Mouse (Mus musculus) cortical plate, adult 2 months (tissue): Measurements from ENCODE around the gene Sesn1. TPM values are rescaled to one million over a fixed set of nuclear protein-coding genes. Genes with fewer than 3 reads are reported as not detected.

ENCODE experiments used
- H3K27ac ChIP-seq: fragments of 200-500 bp; 2 replicates; pipeline ENCODE4 v1.5.1; 2012; ENCODE audit warnings: low read length, control low read depth, inconsistent platforms; ENCODE audit not compliant: insufficient read depth
- H3K4me1 ChIP-seq: fragments of 200-500 bp; 2 replicates; pipeline ENCODE4 v1.6.1; 2011; ENCODE audit warnings: low read length; ENCODE audit not compliant: control insufficient read depth, insufficient read depth
- H3K4me3 ChIP-seq: fragments of 200-500 bp; 2 replicates; pipeline ENCODE4 v1.5.1; 2011; ENCODE audit warnings: mild to moderate bottlenecking, low read length, control low read depth; ENCODE audit not compliant: insufficient read depth
- CTCF ChIP-seq: fragments of 200-500 bp; IDR thresholded peaks from 2 replicates; pipeline ENCODE4 v1.5.1; 2011; ENCODE audit warnings: mild to moderate bottlenecking, control low read depth, low read length; ENCODE audit not compliant: insufficient read depth; ENCODE audit errors: extremely low read depth
- POLR2A ChIP-seq: fragments of 200-500 bp; IDR thresholded peaks from 2 replicates; pipeline ENCODE4 v1.6.1; 2011; ENCODE audit warnings: mild to moderate bottlenecking, low read length, control low read depth; ENCODE audit not compliant: insufficient read depth; ENCODE audit errors: extremely low read depth
- polyA plus RNA-seq: library from polyadenylated mRNA; depleted of rRNA; stranded (reverse); fragments of >200 nt; gene quantifications from 2 replicates; pipeline ENCODE4 v1.2.3, GENCODE M21; 2012

Gene Sesn1
- polyA plus RNA-seq, 1 experiment: 51.0 TPM

DNA sequence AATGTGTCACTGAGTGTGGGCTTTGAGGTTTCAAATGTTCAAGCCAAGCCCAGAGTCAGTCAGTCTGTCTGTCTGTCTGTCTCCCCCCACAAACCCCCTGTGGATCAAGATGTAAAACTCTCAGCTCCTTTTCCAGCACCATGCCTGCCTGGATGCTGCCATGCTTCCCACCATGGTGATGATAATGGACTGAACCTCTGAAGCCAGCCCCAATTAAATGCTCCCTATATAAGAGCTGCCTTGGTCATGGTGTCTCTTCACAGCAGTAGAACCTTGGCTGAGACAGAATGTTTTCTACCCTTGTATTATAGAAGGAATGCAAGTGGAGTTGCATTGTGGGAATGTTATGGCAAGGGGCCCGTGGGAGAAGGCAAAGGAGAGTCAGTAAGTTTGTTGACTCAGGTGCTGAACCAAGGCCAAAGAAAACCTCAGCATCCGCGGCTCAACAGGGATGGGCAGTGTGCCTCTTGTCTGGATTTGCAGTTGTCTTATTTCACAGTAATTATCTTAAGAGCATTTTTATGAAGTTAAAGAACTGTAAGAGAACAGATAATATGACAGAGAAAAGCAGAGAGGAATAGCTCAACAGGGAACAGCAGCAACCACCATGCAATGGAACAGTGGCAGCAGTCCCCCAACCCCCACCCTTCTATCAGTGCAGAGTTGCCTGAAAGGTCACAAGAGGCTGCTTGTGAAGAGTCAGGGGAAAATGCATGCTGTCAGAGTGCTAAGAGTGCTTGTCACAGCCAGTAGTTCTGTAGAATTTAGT lies 56.5 kb downstream of the Sesn1 start:
- H3K4me3 ChIP-seq: no peak overlapping the region
- H3K27ac ChIP-seq: no peak overlapping the region
- TF ChIP-seq CTCF: no peak
- no peaks in the 10 kb centered on the region for H3K4me1 ChIP-seq

DNA sequence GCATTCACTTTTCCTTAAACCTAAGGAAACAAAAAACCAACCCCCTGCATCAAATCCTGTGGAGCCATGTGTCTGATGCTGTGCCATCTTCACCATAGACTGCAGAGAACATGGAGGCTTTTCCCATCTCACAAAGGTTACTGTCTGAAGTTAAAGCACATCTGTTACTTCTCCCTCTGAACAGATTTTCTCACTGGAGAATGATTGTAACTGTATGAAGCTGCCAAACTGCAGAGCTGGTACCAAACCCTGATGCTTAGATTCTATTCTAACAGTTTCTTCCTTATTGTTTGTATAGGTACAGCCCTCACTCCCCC lies 57.1 kb downstream of the Sesn1 start:
- Histone ChIP-seq H3K4me1 (no peaks in the 10 kb centered on the region), H3K4me3 (no peak overlapping the region), H3K27ac (no peak overlapping the region)
- TF ChIP-seq POLR2A: no peak
- TF ChIP-seq CTCF: no peak

DNA sequence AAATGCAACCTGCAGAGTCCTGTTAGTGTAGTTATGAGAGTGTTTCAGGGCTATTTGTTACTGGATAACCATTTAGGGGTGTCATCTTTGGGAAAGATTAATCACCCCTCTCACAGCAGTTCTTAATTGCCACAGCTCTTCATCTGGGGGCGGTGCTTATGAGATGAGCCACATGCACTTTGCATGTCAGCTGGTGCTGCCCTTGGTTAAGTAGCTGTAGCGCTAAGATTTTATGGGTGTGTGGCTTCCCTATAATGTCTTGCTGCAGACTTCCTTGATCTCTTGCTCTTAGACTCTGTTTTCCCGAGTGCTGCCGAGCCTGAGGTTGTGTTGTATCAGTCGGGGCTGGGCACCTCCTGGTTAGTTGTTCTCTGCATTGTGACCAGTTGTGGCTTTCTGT lies 58.2 kb downstream of the Sesn1 start:
- H3K4me1 ChIP-seq: no peaks in the 10 kb centered on the region
- no peak overlapping the region for H3K27ac ChIP-seq
- TF ChIP-seq POLR2A (no peak), CTCF (no peak)
- H3K4me3 ChIP-seq: no peak overlapping the region

DNA sequence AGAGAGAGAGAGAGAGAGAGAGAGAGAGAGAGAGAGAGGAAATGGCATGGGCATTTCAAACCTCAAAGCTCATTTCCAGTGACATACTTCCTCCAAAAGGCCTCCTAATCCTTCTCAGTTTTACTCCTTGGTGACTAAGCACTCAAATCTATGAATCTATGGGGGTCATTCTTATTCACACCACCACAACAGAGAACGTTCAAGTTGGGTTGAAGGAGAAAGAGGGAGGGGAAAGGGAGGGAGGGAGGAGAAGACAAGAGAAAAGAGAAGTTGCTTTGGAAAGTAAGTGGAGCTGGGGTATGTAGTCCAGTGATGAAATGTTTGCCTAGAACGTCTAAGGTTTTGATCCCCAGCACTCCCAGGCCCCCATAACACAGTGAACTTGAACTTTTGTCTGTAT lies 60.4 kb downstream of the Sesn1 start:
- Histone ChIP-seq H3K27ac (no peak overlapping the region), H3K4me3 (no peak overlapping the region), H3K4me1 (no peaks in the 10 kb centered on the region)
- TF ChIP-seq POLR2A (no peak), CTCF (no peak)

DNA sequence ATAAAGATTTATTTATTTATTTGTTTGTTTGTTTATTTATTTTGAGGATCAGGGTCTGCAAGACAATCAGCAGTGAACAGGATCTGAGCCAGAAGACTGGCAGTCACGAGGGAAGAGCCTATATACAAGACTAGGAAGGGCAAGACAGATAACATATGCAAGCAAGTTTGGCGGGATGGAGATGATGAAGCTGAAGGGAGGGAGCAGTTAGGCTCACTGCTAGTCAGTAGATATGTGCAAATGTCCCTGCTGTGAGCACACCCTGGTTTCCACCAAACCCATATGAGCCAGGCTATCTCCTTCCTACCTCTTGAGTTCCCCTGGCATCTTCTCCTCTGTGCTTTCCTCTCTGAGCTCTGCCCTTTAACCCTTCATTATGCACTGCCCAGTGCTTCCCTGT lies 61.8 kb downstream of the Sesn1 start:
- Histone ChIP-seq H3K4me1 (no peaks in the 10 kb centered on the region), H3K27ac (no peak overlapping the region), H3K4me3 (no peak overlapping the region)
- no peak for TF ChIP-seq CTCF
- no peak for TF ChIP-seq POLR2A

DNA sequence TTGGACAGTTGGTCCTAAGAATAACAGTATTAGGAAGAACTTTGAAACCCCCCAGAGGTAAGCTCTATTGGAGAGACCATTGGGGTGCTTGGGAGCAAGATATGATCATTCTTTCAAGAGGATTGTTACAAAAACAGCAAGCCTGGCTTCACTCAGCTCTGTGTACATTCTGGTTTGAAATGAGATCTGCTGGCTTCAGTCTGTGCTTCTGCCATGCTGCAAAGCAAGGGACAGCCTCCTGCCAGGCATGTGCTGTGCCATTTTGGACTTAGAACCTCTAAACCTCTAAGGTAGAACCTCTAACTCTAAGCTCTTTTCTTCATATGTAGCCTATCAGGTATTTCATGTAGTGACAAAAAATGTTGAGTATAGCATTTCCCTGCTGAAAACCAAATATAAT lies 65.9 kb downstream of the Sesn1 start:
- TF ChIP-seq CTCF: no peak
- Histone ChIP-seq H3K4me1 (peaks cover 2% of the 10 kb centered on the region; the same call in 1 of the 2 replicates), H3K27ac (no peak overlapping the region)

DNA sequence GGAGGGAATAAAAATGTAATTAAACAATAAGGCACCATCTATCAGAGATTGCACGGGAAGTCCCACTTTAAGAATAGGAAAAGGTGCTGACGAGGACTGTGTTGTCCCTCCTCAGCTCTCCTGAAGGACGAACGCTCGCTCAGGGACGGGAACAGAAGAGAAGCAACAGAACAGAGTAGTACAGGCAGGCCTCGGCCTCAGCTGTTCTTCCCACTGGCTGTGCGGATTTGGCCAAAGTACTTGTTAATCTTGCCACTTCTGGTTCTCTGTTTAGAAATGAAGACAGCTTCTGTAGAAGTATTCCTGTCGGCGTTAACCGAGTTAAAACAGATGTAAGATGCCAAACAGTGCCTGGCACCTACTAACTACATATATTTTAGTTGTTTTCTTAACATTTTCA lies 68.6 kb downstream of the Sesn1 start:
- H3K4me1 ChIP-seq: peaks cover 2% of the 10 kb centered on the region; the same call in 1 of the 2 replicates
- H3K27ac ChIP-seq: no peak overlapping the region
- H3K4me3 ChIP-seq: no peak overlapping the region
- TF ChIP-seq POLR2A (no peak), CTCF (no peak)

More for the DNA sequence above, 65.9 kb downstream of the Sesn1 start:
- H3K4me3 ChIP-seq: no peak overlapping the region

DNA sequence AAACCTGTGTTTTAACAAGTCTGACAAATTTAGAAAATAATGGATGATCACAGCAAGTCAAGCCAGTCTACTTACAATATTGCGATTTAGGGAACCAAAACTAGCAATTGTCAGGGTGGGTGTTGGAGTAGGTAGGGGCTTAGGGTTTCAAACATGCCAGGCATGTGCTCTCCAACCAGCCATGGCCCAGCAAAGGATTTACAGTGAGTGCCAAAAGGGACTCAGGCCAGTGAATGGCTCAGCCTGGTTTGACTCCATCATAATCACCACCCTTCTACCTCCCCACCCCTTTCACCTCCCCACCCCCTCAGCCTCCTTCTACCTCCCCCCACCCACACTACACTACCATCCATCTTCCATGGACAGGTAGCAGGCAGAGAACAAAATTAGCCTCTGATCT lies 69.9 kb downstream of the Sesn1 start:
- no peak overlapping the region for H3K27ac ChIP-seq
- H3K4me3 ChIP-seq: no peak overlapping the region
- TF ChIP-seq POLR2A (no peak), CTCF (no peak)
- peaks cover 5% of the 10 kb centered on the region; the same call in 1 of the 2 replicates for H3K4me1 ChIP-seq

DNA sequence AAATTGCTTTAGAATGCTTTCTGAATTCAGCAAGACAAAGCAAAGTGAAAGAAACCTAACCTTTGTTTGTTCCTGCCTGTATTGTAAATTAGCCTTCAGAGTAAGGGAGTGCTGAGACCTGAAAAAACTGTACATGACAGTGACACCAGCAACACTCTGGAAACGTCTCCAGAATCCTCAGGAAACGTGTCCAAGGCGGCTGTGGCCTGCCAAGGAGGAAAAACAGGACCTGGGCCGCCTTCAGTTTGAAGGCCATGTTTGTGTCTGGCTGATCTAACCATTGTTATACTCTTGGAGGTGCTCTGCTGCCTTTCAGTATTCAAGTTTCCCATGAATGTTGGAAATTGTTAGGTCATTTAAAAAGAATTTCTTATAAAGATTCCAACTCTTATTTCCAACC lies 70.5 kb downstream of the Sesn1 start:
- H3K27ac ChIP-seq: no peak overlapping the region
- peaks cover 5% of the 10 kb centered on the region; the same call in 1 of the 2 replicates for H3K4me1 ChIP-seq
- TF ChIP-seq CTCF: no peak
- no peak for TF ChIP-seq POLR2A
- no peak overlapping the region for H3K4me3 ChIP-seq

DNA sequence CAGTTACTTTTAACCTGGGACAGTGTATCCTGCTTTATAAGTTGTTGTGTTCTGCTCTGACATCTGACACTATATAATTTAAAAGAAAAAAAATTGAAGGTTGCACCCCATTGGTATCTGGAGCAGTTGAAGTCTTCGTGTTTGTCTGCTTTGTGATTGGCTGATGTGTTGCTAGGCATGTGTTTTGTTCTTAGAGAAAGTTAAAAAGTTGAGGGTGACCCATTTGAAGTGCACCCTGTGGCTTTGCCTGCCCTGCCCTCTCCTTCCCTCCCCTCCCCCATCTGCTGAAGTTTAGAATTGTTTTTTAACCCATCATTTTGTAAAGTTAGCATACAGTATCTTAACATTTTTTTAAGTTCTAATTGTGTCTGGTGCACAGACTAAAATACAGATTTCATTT lies 71.0 kb downstream of the Sesn1 start:
- TF ChIP-seq POLR2A (no peak), CTCF (no peak)
- H3K4me3 ChIP-seq: no peak overlapping the region
- no peak overlapping the region for H3K27ac ChIP-seq
- H3K4me1 ChIP-seq: peaks cover 5% of the 10 kb centered on the region; the same call in 1 of the 2 replicates

DNA sequence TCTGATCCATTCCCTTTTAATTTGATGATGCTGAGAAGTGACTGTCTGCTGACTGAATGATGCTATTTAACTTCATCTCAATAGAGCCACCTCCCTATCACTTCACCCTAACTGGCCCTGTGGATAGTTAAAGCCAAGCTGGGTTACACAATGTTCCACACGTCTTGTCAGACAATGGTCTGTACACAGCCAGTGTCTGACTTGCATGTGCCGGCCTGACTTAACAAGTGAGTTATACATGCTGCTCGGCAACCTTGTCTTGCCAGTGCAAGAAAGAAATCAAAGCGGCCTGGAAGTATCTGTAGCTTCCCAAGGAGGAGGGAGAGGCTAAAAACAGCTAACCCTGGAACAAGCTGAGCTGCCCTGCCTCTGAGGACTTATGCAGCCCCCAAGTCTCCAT lies 71.7 kb downstream of the Sesn1 start:
- Histone ChIP-seq H3K4me3 (no peak overlapping the region), H3K27ac (no peak overlapping the region), H3K4me1 (peaks cover 5% of the 10 kb centered on the region; the same call in 1 of the 2 replicates)
- TF ChIP-seq POLR2A (no peak), CTCF (no peak)
